Mouse (Mus musculus): ENCODE measurements around the gene Aldh8a1. TPM values are rescaled to one million over a fixed set of nuclear protein-coding genes. Genes with fewer than 3 reads are reported as not detected.

Aldh8a1 gene
- total RNA-seq (2021) = under 1 TPM; 0.20 to 0.23 TPM

DNA sequence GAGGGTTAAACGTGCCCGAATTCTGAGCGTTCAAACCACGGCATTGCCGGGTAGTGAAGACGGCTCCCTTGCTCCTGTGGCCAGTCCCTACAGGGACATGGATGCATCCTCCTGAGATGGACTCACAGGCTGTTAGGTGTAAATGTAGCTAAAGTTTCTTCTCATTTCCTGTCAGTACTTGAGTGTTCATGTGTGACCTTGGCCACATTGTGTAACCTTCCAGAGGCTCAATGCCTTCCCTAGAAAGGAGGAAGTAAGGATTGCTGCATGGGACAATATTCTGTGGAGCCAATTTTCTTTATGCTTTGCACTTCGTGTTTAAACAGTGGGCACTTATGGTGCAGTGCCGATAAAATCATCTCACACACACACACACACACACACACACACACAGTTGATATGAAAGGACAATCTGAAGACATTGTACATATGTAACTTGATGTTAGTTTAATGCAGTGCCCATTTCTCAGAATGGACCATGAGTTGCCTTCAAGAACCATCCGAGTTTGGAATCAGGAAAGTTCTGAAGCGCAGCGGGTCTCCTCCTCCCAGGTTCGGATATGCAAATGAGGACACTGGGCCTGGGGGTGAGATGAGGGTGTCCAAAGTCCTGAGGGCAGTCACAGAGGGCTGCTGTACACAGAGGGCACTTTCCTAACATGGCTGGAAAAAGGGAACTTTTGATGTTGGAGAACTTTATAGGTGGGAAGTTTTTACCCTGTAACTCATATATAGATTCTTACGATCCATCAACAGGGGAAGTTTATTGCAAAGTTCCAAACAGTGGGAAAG, at the start of gene Aldh8a1:
Gene Aldh8a1 (plus strand): TSS at position 610 of the 792 bp plus-strand sequence.
- DNase-seq (ENCODE audit: extremely low spot score in 1 of 2, low spot score in 1 of 2) = no peak

DNA sequence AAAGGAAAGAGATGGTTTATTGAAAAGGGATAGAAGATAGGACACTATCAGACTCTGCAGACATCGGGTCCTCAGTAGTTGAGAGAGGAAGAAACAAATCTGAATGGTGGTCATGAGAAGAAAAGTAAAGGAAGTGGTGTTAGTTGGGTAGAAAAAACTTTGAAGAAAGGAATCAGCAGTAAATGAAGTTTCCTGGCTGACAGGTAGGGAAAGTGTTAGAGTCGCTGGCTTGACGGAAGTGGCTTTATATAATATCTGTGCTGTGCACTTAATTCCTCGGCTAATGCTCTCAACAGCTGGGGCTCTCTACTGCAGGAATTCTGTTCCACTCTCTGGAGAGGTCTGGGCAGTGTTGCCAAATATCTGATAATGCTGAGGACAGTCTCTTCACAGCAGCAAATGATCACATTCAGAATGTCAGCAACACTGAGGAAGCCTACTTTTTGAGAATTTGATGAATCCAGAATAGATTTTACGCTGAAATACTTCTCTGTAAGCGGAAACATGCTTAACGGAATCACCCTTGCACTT, 49.4 kb upstream of the Aldh8a1 start:
- no peak for DNase-seq (ENCODE audit: extremely low spot score in 1 of 2, low spot score in 1 of 2)

- no peak for DNase-seq (ENCODE audit: extremely low spot score in 1 of 2, low spot score in 1 of 2)
These were observed 42.6 kb upstream of the Aldh8a1 start for GRCm38 (mm10) chr10:21334349-21335105.

GRCm38 (mm10) chr10:21335534-21335933, 41.6 kb upstream of the Aldh8a1 start:
- DNase-seq (ENCODE audit: extremely low spot score in 1 of 2, low spot score in 1 of 2) = no peak

DNA sequence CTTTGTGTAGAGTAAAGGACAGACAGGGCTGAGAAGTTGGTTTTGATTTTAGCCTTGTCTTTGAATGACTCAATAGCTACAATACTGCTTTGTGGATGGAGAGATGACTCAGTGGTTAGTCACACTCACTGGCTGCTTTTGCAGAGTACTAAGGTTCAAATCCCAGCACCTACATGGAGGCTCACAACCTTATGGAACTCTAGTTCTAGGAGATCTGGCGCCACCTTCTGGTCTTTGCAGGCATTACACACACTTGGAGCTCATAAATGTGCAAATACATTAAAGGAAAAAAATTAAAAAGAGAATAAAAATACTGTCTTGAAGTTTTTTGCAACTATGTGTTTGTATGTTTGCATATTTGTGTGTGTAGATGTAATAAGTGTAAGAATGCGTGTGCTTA, 39.9 kb upstream of the Aldh8a1 start:
- peak in 1 of 2 experiments; percentile 25 for DNase-seq (ENCODE audit: extremely low spot score in 1 of 2, low spot score in 1 of 2)

- DNase-seq (ENCODE audit: extremely low spot score in 1 of 2, low spot score in 1 of 2) = no peak
These were observed 35.4 kb upstream of the Aldh8a1 start for GRCm38 (mm10) chr10:21341706-21342105.

- DNase-seq (ENCODE audit: extremely low spot score in 1 of 2, low spot score in 1 of 2) = no peak
These were observed 34.6 kb upstream of the Aldh8a1 start for GRCm38 (mm10) chr10:21342331-21343005.

DNA sequence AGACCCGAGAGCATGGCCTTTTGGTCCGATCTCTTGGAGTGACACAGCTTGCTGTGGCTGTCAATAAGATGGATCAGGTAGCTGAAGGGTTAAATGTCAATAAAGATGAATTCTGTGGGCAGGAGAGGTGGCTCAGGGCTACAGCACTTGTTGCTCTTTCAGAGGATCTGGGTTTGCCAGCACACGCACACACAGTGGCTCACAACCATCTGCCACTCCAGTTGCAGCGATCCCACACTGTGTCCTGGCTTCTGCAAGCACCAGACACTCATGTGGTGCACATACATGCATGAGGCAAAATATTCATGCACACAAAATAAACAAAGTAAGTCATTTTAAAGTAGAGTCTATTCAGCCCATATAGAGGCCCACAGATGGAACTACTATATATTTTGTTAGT, 29.8 kb upstream of the Aldh8a1 start:
- DNase-seq (ENCODE audit: extremely low spot score in 1 of 2, low spot score in 1 of 2) = peak in 1 of 2 experiments; percentile 21

- DNase-seq (ENCODE audit: extremely low spot score in 1 of 2, low spot score in 1 of 2) = no peak
These were observed 27.6 kb upstream of the Aldh8a1 start for GRCm38 (mm10) chr10:21349449-21349848.

DNA sequence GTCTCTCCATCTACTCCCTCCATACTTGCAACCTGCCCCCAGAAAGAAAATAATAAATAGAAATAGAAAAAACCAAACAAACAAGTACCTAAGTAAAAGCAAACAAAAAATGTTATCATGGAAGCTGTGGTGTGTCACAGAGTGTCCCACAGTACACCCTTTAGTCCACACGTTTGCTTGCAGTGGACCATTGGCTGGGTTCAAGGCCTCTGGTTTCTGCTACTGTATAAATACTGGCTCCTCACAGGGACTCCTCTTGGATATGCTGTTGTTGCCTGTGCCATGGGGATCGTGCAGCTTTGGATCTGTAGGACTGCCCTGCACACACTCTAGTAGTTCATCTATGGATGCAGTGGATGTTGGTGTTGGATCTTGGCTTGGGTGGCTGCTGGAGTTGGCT, 27.1 kb upstream of the Aldh8a1 start:
- DNase-seq (ENCODE audit: extremely low spot score in 1 of 2, low spot score in 1 of 2) = no peak

GRCm38 (mm10) chr10:21350531-21351515, 26.3 kb upstream of the Aldh8a1 start:
- no peak for DNase-seq (ENCODE audit: extremely low spot score in 1 of 2, low spot score in 1 of 2)

DNA sequence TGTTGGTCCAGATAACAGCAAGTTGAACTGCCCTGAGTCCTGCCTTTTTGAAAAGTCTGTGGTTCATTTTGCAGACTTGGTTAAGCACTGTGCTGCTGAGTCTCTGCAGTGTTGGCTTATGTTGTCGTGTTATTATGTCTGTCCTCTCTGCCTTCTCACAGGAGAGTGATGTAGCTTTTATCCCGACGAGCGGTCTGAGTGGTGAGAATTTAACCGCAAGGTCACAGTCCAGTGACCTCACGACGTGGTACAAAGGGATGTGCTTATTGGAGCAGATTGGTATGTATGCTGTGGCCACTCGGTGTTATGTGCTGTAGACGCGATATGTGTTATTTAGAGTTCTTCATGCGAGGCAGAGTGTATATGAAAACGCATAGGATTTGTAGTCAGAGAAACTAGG, 25.3 kb upstream of the Aldh8a1 start:
- DNase-seq (ENCODE audit: extremely low spot score in 1 of 2, low spot score in 1 of 2) = no peak

GRCm38 (mm10) chr10:21353890-21354289, 23.2 kb upstream of the Aldh8a1 start:
- DNase-seq (ENCODE audit: extremely low spot score in 1 of 2, low spot score in 1 of 2) = no peak

DNA sequence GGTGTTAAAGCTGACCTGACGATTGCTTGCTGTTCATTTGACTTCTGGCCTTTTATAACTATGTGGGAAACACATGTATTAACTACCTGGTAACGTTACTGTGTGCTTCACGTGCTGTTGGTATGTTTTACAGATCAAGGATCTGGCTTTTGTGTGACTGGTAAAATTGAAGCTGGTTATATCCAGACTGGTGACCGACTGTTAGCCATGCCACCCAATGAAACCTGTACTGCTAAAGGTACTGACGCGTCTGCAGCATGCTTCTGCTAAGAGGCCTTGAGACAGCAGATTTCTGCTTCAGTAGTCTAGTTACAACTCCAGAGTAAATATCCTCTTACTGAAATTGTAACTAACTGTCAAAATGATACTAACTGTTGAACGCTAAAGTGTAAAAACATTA, 22.6 kb upstream of the Aldh8a1 start:
- no peak for DNase-seq (ENCODE audit: extremely low spot score in 1 of 2, low spot score in 1 of 2)

- no peak for DNase-seq (ENCODE audit: extremely low spot score in 1 of 2, low spot score in 1 of 2)
These were observed 19.1 kb upstream of the Aldh8a1 start for GRCm38 (mm10) chr10:21357986-21358385.

- DNase-seq (ENCODE audit: extremely low spot score in 1 of 2, low spot score in 1 of 2) = no peak
These were observed 18.0 kb upstream of the Aldh8a1 start for GRCm38 (mm10) chr10:21359086-21359485.

- DNase-seq (ENCODE audit: extremely low spot score in 1 of 2, low spot score in 1 of 2) = no peak
These were observed 15.2 kb upstream of the Aldh8a1 start for GRCm38 (mm10) chr10:21361871-21362270.

GRCm38 (mm10) chr10:21363297-21363696, 13.8 kb upstream of the Aldh8a1 start:
- DNase-seq (ENCODE audit: extremely low spot score in 1 of 2, low spot score in 1 of 2) = no peak

- DNase-seq (ENCODE audit: extremely low spot score in 1 of 2, low spot score in 1 of 2) = no peak
These were observed 12.1 kb upstream of the Aldh8a1 start for GRCm38 (mm10) chr10:21364946-21365345.

DNA sequence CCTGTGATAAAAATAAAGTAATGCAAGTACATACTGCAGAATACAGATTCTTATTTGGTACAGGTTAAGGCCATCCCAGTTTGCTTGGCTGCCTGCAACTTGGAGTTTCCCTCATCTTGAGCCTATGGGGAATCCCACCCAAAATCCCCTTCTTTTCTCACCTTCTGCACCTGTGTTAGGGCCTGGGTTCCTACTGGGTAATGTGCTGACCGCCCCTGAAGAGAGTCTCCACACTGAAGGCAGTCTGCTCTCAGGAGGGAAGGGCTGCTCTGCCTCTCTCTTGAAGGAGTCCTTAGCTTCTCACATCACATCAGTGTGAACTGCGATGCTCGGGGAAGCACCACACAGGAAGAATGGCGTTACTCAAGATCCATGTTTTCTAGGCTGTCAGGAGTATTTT, 11.2 kb upstream of the Aldh8a1 start:
- no peak for DNase-seq (ENCODE audit: extremely low spot score in 1 of 2, low spot score in 1 of 2)

All from layer of hippocampus, postnatal 25 days (tissue).